Mouse (Mus musculus): ENCODE data around the gene Srrm4. TPM values are rescaled to one million over a fixed set of nuclear protein-coding genes. Genes with fewer than 3 reads are reported as not detected.

Srrm4 gene
- total RNA-seq, 1 experiment from 2014 or later = not detected

- ATAC-seq (replicated peaks; ENCODE audit: insufficient number of reproducible peaks, low FRiP score, low TSS enrichment, poor library complexity, severe bottlenecking) = no peak
Observed at GRCm38 (mm10) chr5:116559091-116559490, 32.5 kb downstream of the Srrm4 start.

GRCm38 (mm10) chr5:116556614-116557013 is 35.0 kb downstream of the Srrm4 start:
- ATAC-seq (replicated peaks; ENCODE audit: insufficient number of reproducible peaks, low FRiP score, low TSS enrichment, poor library complexity, severe bottlenecking) = no peak

GRCm38 (mm10) chr5:116553868-116554267 is 37.7 kb downstream of the Srrm4 start:
- ATAC-seq (replicated peaks; ENCODE audit: insufficient number of reproducible peaks, low FRiP score, low TSS enrichment, poor library complexity, severe bottlenecking) = no peak

GRCm38 (mm10) chr5:116553106-116553505 is 38.5 kb downstream of the Srrm4 start:
- no peak for ATAC-seq (replicated peaks; ENCODE audit: insufficient number of reproducible peaks, low FRiP score, low TSS enrichment, poor library complexity, severe bottlenecking)

GRCm38 (mm10) chr5:116552584-116552983 is 39.0 kb downstream of the Srrm4 start:
- no peak for ATAC-seq (replicated peaks; ENCODE audit: insufficient number of reproducible peaks, low FRiP score, low TSS enrichment, poor library complexity, severe bottlenecking)

- no peak for ATAC-seq (replicated peaks; ENCODE audit: insufficient number of reproducible peaks, low FRiP score, low TSS enrichment, poor library complexity, severe bottlenecking)
Observed at GRCm38 (mm10) chr5:116545746-116546145, 45.9 kb downstream of the Srrm4 start.

- no peak for ATAC-seq (replicated peaks; ENCODE audit: insufficient number of reproducible peaks, low FRiP score, low TSS enrichment, poor library complexity, severe bottlenecking)
Observed at GRCm38 (mm10) chr5:116542317-116542716, 49.3 kb downstream of the Srrm4 start.

- no peak for ATAC-seq (replicated peaks; ENCODE audit: insufficient number of reproducible peaks, low FRiP score, low TSS enrichment, poor library complexity, severe bottlenecking)
Observed at GRCm38 (mm10) chr5:116541128-116541527, 50.5 kb downstream of the Srrm4 start.

GRCm38 (mm10) chr5:116539360-116539759 is 52.3 kb downstream of the Srrm4 start:
- ATAC-seq (replicated peaks; ENCODE audit: insufficient number of reproducible peaks, low FRiP score, low TSS enrichment, poor library complexity, severe bottlenecking) = no peak

GRCm38 (mm10) chr5:116538491-116538890 is 53.1 kb downstream of the Srrm4 start:
- no peak for ATAC-seq (replicated peaks; ENCODE audit: insufficient number of reproducible peaks, low FRiP score, low TSS enrichment, poor library complexity, severe bottlenecking)

GRCm38 (mm10) chr5:116526324-116526723 is 65.3 kb downstream of the Srrm4 start:
- no peak for ATAC-seq (replicated peaks; ENCODE audit: insufficient number of reproducible peaks, low FRiP score, low TSS enrichment, poor library complexity, severe bottlenecking)

- ATAC-seq (replicated peaks; ENCODE audit: insufficient number of reproducible peaks, low FRiP score, low TSS enrichment, poor library complexity, severe bottlenecking) = no peak
Observed at GRCm38 (mm10) chr5:116525308-116525707, 66.3 kb downstream of the Srrm4 start.

- ATAC-seq (replicated peaks; ENCODE audit: insufficient number of reproducible peaks, low FRiP score, low TSS enrichment, poor library complexity, severe bottlenecking) = no peak
Observed at GRCm38 (mm10) chr5:116523553-116523952, 68.1 kb downstream of the Srrm4 start.

GRCm38 (mm10) chr5:116523079-116523478 is 68.5 kb downstream of the Srrm4 start:
- ATAC-seq (replicated peaks; ENCODE audit: insufficient number of reproducible peaks, low FRiP score, low TSS enrichment, poor library complexity, severe bottlenecking) = no peak

- no peak for ATAC-seq (replicated peaks; ENCODE audit: insufficient number of reproducible peaks, low FRiP score, low TSS enrichment, poor library complexity, severe bottlenecking)
Observed at GRCm38 (mm10) chr5:116522273-116522672, 69.3 kb downstream of the Srrm4 start.

- ATAC-seq (replicated peaks; ENCODE audit: insufficient number of reproducible peaks, low FRiP score, low TSS enrichment, poor library complexity, severe bottlenecking) = no peak
Observed at GRCm38 (mm10) chr5:116518047-116518446, 73.6 kb downstream of the Srrm4 start.

GRCm38 (mm10) chr5:116512135-116512534 is 79.5 kb downstream of the Srrm4 start:
- ATAC-seq (replicated peaks; ENCODE audit: insufficient number of reproducible peaks, low FRiP score, low TSS enrichment, poor library complexity, severe bottlenecking) = no peak

GRCm38 (mm10) chr5:116510229-116510628 is 81.4 kb downstream of the Srrm4 start:
- ATAC-seq (replicated peaks; ENCODE audit: insufficient number of reproducible peaks, low FRiP score, low TSS enrichment, poor library complexity, severe bottlenecking) = no peak

- no peak for ATAC-seq (replicated peaks; ENCODE audit: insufficient number of reproducible peaks, low FRiP score, low TSS enrichment, poor library complexity, severe bottlenecking)
Observed at GRCm38 (mm10) chr5:116501342-116501741, 90.3 kb downstream of the Srrm4 start.

- no peak for ATAC-seq (replicated peaks; ENCODE audit: insufficient number of reproducible peaks, low FRiP score, low TSS enrichment, poor library complexity, severe bottlenecking)
Observed at GRCm38 (mm10) chr5:116498880-116499640, 92.6 kb downstream of the Srrm4 start.

GRCm38 (mm10) chr5:116497866-116498265 is 93.8 kb downstream of the Srrm4 start:
- no peak for ATAC-seq (replicated peaks; ENCODE audit: insufficient number of reproducible peaks, low FRiP score, low TSS enrichment, poor library complexity, severe bottlenecking)

All from monocyte, adult 5-6 weeks (primary cell).